Comparison of ENCODE assay signal across 9 mouse cellular contexts in the genomic region with DNA sequence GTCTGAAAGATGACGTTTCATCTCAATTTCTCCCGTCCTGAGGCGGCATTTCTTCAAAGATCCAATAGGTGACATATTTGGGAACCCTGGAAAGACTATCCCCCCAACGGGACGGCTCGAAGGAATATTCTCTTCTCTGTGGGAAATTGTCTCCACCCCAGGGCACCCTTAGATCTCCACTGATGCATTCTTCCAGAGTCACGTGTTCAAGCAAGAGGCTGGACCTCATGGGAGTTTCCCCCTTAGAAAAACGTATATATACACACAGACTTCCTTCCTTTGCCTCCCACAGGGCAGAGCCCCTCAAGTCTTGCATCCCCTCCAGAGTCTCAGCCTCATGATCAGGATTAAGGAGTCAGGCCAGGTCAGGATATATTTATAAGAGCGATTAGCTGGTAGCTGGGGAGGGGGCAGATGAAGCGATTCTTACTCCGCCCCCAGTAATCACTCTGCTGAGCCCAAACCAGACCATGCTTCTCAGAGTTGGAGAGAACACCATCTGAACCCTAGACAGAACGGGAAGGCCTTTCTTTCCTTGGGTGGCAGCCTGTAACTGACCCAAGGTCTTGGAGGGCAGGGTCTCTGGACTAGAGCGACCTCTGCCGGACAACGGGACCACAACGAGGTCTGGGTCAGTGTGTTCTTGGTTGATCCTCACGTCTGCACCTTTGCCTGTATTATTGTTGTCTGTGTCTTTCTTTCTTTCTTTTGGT. TPM values are rescaled to one million over a fixed set of nuclear protein-coding genes. Genes with fewer than 3 reads are reported as not detected.
DNase-seq lines count a peak whose midpoint lies in the region; ATAC-seq and TF ChIP-seq lines count a peak whose summit lies in the region.
"Had no signal": no experiment of that assay in that cellular context is flagged by ENCODE, and none has a peak within 500 bp of the region (broad histone marks: within the 10 kb centered on the region; RNA-seq: fewer than 3 reads in every experiment).

A gene (plus strand): TSS at position 464 of the 713 bp plus-strand sequence.

- no peaks in the 10 kb centered on the region for H3K9me3 ChIP-seq in embryonic facial prominence, embryonic 14.5 days (ENCODE audit: control insufficient read depth, low read length)
- H3K9me3 ChIP-seq in limb, embryonic 14.5 days (ENCODE audit: control insufficient read depth, low read length): no peaks in the 10 kb centered on the region

- H3K4me2 ChIP-seq in embryonic facial prominence, embryonic 14.5 days (ENCODE audit: low read depth, low read length): peak within 1 kb of the TSS; percentile 72
- H3K4me2 ChIP-seq in limb, embryonic 14.5 days (replicated peaks; ENCODE audit: low read depth, low read length, severe bottlenecking): peak within 1 kb of the TSS; percentile 69

- 10% methylated on average over 17 of the region's 17 CpGs for WGBS in embryonic facial prominence, embryonic 14.5 days
- 8% methylated on average over 17 of the region's 17 CpGs for WGBS in limb, embryonic 14.5 days

- peak; percentile 69 for DNase-seq in embryo, embryonic 10 days (ENCODE audit: low spot score)
- DNase-seq in embryo, embryonic 11 days: no peak
- no peak for DNase-seq in embryonic facial prominence, embryonic 14.5 days (ENCODE audit: low spot score)
- DNase-seq in limb, embryonic 14.5 days (ENCODE audit: low spot score): no peak
- peak; percentile 70 for DNase-seq in retina, postnatal 1 day
- DNase-seq in gastrocnemius, postnatal 25 days: no peak
- DNase-seq in layer of hippocampus, postnatal 14 days (ENCODE audit: low spot score in 2 of 2): no peak

- H3K79me3 ChIP-seq in C2C12 (ENCODE audit: low read depth): no peaks in the 10 kb centered on the region

- H3ac ChIP-seq in C2C12 (ENCODE audit: control insufficient read depth, insufficient read length, low read depth): peak within 1 kb of the TSS; percentile 24

- H3K79me2 ChIP-seq in C2C12 (ENCODE audit: control insufficient read depth, insufficient read depth): no peaks in the 10 kb centered on the region

- no peaks in the 10 kb centered on the region for H3K36me3 ChIP-seq in C2C12 (ENCODE audit: control insufficient read depth, insufficient read depth)
- H3K36me3 ChIP-seq in embryonic facial prominence, embryonic 14.5 days (ENCODE audit: control insufficient read depth, insufficient read depth, low read length): no peaks in the 10 kb centered on the region
- H3K36me3 ChIP-seq in limb, embryonic 14.5 days (ENCODE audit: control insufficient read depth, insufficient read depth, low read length): no peaks in the 10 kb centered on the region

- TF ChIP-seq CTCF in C2C12 (IDR thresholded peaks at IDR 0.05; ENCODE audit: control insufficient read depth, insufficient read depth, insufficient read length): no peak

- H3K4me1 ChIP-seq in embryonic facial prominence, embryonic 14.5 days (ENCODE audit: control insufficient read depth, insufficient read depth, low read length): peaks cover 5% of the 10 kb centered on the region; the same call in 1 of the 2 replicates
- peaks cover 6% of the 10 kb centered on the region; the same call in 1 of the 2 replicates for H3K4me1 ChIP-seq in limb, embryonic 14.5 days (ENCODE audit: control insufficient read depth, insufficient read depth, low read length)

- no peak for TF ChIP-seq POLR2A in limb, embryonic 14.5 days (IDR thresholded peaks at IDR 0.05; ENCODE audit: borderline replicate concordance, extremely low read depth, insufficient read depth, insufficient read length)

- peaks cover 47% of the 10 kb centered on the region for H3K27me3 ChIP-seq in C2C12 (ENCODE audit: control insufficient read depth, insufficient read depth, insufficient read length)
- H3K27me3 ChIP-seq in embryonic facial prominence, embryonic 14.5 days (replicated peaks; ENCODE audit: control insufficient read depth, insufficient read depth, low read length): peaks cover 61% of the 10 kb centered on the region
- peaks cover 51% of the 10 kb centered on the region for H3K27me3 ChIP-seq in limb, embryonic 14.5 days (ENCODE audit: control insufficient read depth, insufficient read depth, low read length)

- ATAC-seq in embryonic facial prominence, embryonic 14.5 days (ENCODE audit: low read depth): peak; percentile 7; the same call in 1 of the 2 replicates
- ATAC-seq in limb, embryonic 14.5 days (ENCODE audit: low FRiP score, low read depth): no peak

- H3K4me3 ChIP-seq in C2C12 (ENCODE audit: insufficient read depth, poor library complexity, severe bottlenecking): no peak within 1 kb of the TSS
- H3K4me3 ChIP-seq in embryonic facial prominence, embryonic 14.5 days (ENCODE audit: low read depth, low read length): peak within 1 kb of the TSS; percentile 44
- peak within 1 kb of the TSS; percentile 38 for H3K4me3 ChIP-seq in limb, embryonic 14.5 days (replicated peaks; ENCODE audit: low read length)
- H3K4me3 ChIP-seq: erythroblast, embryonic 14.5 days had no signal

- H3K9ac ChIP-seq in embryonic facial prominence, embryonic 14.5 days (ENCODE audit: low read depth, low read length): peak within 1 kb of the TSS; percentile 46; the same call in 1 of the 2 replicates
- H3K9ac ChIP-seq in limb, embryonic 14.5 days (ENCODE audit: low read depth, low read length, severe bottlenecking): 0 out of 2 replicates have a peak within 1 kb of the TSS, but pooled peaks have one; percentile 21

- H3K27ac ChIP-seq in embryonic facial prominence, embryonic 14.5 days (replicated peaks; ENCODE audit: low read depth, low read length): no peak within 1 kb of the TSS
- H3K27ac ChIP-seq in limb, embryonic 14.5 days (replicated peaks; ENCODE audit: low read depth, low read length): no peak within 1 kb of the TSS

TF ChIP-seq in C2C12, 6 proteins besides CTCF, POLR2A, EP300 and RAD21:
- no peak for TF ChIP-seq MAX (IDR thresholded peaks at IDR 0.05)
- TF ChIP-seq CEBPB (IDR thresholded peaks at IDR 0.05; ENCODE audit: low read depth): no peak
- no peak for TF ChIP-seq USF1 (IDR thresholded peaks at IDR 0.05; ENCODE audit: low read depth)
- no peak for TF ChIP-seq MYOG (IDR thresholded peaks at IDR 0.05; ENCODE audit: control insufficient read depth, extremely low read depth, insufficient read length)
- no peak for TF ChIP-seq FOSL1 (IDR thresholded peaks at IDR 0.05; ENCODE audit: insufficient read depth, low read length, poor library complexity, severe bottlenecking)
- no peak for TF ChIP-seq MYOD1 (IDR thresholded peaks at IDR 0.05; ENCODE audit: control insufficient read depth, insufficient read length, low read depth)

RNA-seq across cellular contexts. Expression of the gene that starts here (rescaled TPM):
- 0.05 TPM for polyA plus RNA-seq in C2C12 (2012; fragmentation: generic; extraction: Trizol)
- polyA plus RNA-seq in embryonic facial prominence, embryonic 14.5 days (2014; fragmentation: Nextera tagmentation; extraction: Ambion mirVana): 0.20 TPM in 1 of 2 replicates, not detected in the other
- not detected in 2 replicates for polyA plus RNA-seq in limb, embryonic 14.5 days (2012; rRNA removed)
- polyA plus RNA-seq in limb, embryonic 14.5 days (2014; fragmentation: Nextera tagmentation; extraction: Ambion mirVana): not detected in 2 replicates
- not detected for total RNA-seq in gastrocnemius, postnatal 25 days (2021)
- 1 to 10 TPM; 1.5 to 1.8 TPM for total RNA-seq in layer of hippocampus, postnatal 14 days (2021)
- polyA plus RNA-seq: erythroblast, embryonic 14.5 days had no signal

Comparison
In these comparisons a context has a peak if more than half of its experiments do, and no peak if none do; other contexts are left out.
1. DNase-seq: peak in embryo, embryonic 10 days (single experiment) and retina, postnatal 1 day (single experiment); none in embryo, embryonic 11 days (single experiment), embryonic facial prominence, embryonic 14.5 days (single experiment), limb, embryonic 14.5 days (single experiment), gastrocnemius, postnatal 25 days (single experiment) and layer of hippocampus, postnatal 14 days (0 of 2).
2. Peak in ATAC-seq, H3K4me3 ChIP-seq, H3K9ac ChIP-seq and H3K4me2 ChIP-seq in embryonic facial prominence, embryonic 14.5 days; RNA of the gene not detected or under 1 TPM.